Mouse (Mus musculus) B cell, adult 2 months (primary cell): ENCODE measurements around the gene Zmym5.
A peak's percentile ranks its signal among the peaks of the same experiment; 100 is the strongest.
"Not testable (repeated sequence)": the region's sequence is repeated elsewhere in the genome, so short reads cannot be mapped to it uniquely, and the experiment has no call there.

Experiments
- DNase-seq, 2 experiments: peaks; one replicate each; pipeline ENCODE4 v3.0.0; 2022

Gene Zmym5

GRCm38 (mm10) chr14:56776571-56777238, 34.8 kb downstream of the Zmym5 start:
- DNase-seq = peak; percentile 25 to 37

DNA sequence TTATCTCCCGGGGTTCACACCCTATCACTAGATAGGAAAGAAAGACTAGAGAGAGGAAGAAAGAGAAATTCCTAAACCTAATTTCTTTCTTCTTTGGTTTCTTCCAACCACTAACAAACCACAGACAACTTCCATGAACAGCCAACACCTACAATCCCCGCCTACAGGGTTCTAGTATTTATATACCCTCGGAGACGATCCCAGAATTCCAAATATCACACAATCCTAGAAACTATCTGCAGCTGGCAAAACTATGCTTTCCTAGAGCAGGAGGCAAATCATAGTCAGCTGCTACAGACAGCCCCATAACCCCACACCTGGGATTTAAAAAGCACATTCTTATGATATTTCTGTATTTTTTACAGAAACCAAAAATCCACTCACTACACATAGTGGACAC, 36.1 kb downstream of the Zmym5 start:
- DNase-seq = no peak

- not testable (repeated sequence) for DNase-seq
These were observed 45.1 kb downstream of the Zmym5 start for GRCm38 (mm10) chr14:56766438-56766837.

- not testable (repeated sequence) for DNase-seq
These were observed 46.4 kb downstream of the Zmym5 start for GRCm38 (mm10) chr14:56765117-56765516.

DNA sequence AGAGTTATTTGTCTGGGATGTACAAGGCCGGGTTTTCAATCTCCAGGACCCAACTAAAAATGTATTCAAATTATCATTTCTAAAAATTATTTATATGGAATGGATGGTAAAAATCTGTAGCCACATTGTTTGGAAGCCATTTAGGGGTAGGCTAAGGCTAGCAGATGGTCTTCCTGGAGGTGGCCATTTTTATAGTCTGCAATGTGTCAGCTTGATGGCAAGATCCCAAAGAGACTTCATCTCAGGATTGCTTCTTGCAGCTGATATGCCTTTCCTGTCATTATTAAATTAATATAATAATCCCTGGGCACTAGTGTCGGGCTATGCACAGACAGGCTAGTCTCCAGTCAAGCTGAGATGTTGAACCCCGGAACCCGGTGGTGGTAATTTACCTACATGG, 60.2 kb downstream of the Zmym5 start:
- no peak for DNase-seq
